Mouse (Mus musculus): ENCODE measurements at regions not wholly inside any gene's neighbourhood (a gene's known extent, or its start where the extent isn't known, plus 50 kb on each side); places are given as distances from the start of the nearest gene placed in this dataset.

- no peak for DNase-seq (ENCODE audit: extremely low spot score)
These were observed 83.7 kb upstream of the Zfp648 start for GRCm38 (mm10) chr1:154117346-154117687.

- peak; percentile 27 for DNase-seq (ENCODE audit: extremely low spot score)
These were observed 83.2 kb upstream of the Zfp648 start for GRCm38 (mm10) chr1:154117688-154118373.

- DNase-seq (ENCODE audit: extremely low spot score), result peak; percentile 58
These were observed 82.5 kb upstream of the Zfp648 start for GRCm38 (mm10) chr1:154118374-154119004.

- DNase-seq (ENCODE audit: extremely low spot score), result no peak
These were observed 81.4 kb upstream of the Zfp648 start for GRCm38 (mm10) chr1:154119611-154120010.

- no peak for DNase-seq (ENCODE audit: extremely low spot score)
These were observed 80.3 kb upstream of the Zfp648 start for GRCm38 (mm10) chr1:154120693-154121092.

- no peak for DNase-seq (ENCODE audit: extremely low spot score)
These were observed 76.0 kb upstream of the Zfp648 start for GRCm38 (mm10) chr1:154124981-154125380.

GRCm38 (mm10) chr1:154126487-154126886 is 74.5 kb upstream of the Zfp648 start:
- no peak for DNase-seq (ENCODE audit: extremely low spot score)

GRCm38 (mm10) chr1:154139488-154139887 is 61.5 kb upstream of the Zfp648 start:
- DNase-seq (ENCODE audit: extremely low spot score), result no peak

- no peak for DNase-seq (ENCODE audit: extremely low spot score)
These were observed 57.3 kb upstream of the Zfp648 start for GRCm38 (mm10) chr1:154143691-154144090.

- DNase-seq (ENCODE audit: extremely low spot score), result no peak
These were observed 53.9 kb upstream of the Zfp648 start for GRCm38 (mm10) chr1:154147001-154147571.

GRCm38 (mm10) chr1:154148948-154149347 is 52.0 kb upstream of the Zfp648 start:
- DNase-seq (ENCODE audit: extremely low spot score), result no peak

- no peak for DNase-seq (ENCODE audit: extremely low spot score)
These were observed 51.4 kb upstream of the Zfp648 start for GRCm38 (mm10) chr1:154149431-154150143.

GRCm38 (mm10) chr1:154150167-154150851 is 50.7 kb upstream of the Zfp648 start:
- DNase-seq (ENCODE audit: extremely low spot score), result peak; percentile 29
